Mouse (Mus musculus) E14TG2a.4 (cell line): ENCODE measurements around the gene Pigl.
"Not testable (repeated sequence)": the region's sequence is repeated elsewhere in the genome, so short reads cannot be mapped to it uniquely, and the experiment has no call there.

Source experiments
- H3K27me3 ChIP-seq: 2 replicates; pipeline ENCODE4 v1.6.1; 2014; ENCODE audit warnings: low read length, control low read depth; ENCODE audit not compliant: insufficient read depth
- H3K36me3 ChIP-seq: 2 replicates; pipeline ENCODE4 v1.6.1; 2014; ENCODE audit warnings: low read length, control low read depth; ENCODE audit not compliant: insufficient read depth
- H3K4me1 ChIP-seq: replicated peaks from 2 replicates; pipeline ENCODE4 v1.6.1; 2014; ENCODE audit warnings: low read depth, low read length, control low read depth
- H3K4me3 ChIP-seq: replicated peaks from 2 replicates; pipeline ENCODE4 v1.5.1; 2014; ENCODE audit warnings: mild to moderate bottlenecking, low read length
- H3K9me3 ChIP-seq: 2 replicates; pipeline ENCODE4 v1.6.1; 2014; ENCODE audit warnings: low read length, control low read depth
- CTCF ChIP-seq: conservative IDR thresholded peaks from 2 replicates; pipeline ENCODE4 v1.5.1; 2014; ENCODE audit warnings: low read length
- NANOG ChIP-seq: IDR thresholded peaks from 2 replicates; pipeline ENCODE4 v1.6.1; 2014; ENCODE audit warnings: borderline replicate concordance, low read length, mixed read lengths
- POU5F1 ChIP-seq: IDR thresholded peaks from 2 replicates; pipeline ENCODE4 v1.6.1; 2014; ENCODE audit warnings: low read length, borderline replicate concordance

Gene Pigl

DNA sequence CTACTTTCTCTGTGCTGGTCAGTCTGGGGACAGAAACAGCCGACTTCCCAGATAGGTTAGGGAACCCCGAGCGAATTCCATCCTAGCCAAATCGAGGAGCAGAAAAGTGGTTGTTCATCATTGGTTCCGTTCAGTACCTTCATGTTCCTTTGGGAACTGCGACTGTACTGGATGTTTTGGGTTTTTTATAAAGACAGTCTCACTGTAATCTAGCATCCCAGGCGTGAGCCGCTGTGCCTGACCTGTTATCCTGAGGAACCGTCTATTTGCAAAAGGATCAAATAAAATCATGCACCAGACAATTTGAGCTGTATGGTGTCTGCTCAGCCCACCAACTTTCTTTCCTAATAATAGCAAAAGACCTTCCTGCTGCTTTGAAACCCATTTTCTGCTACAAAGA is 520 bp downstream of the Pigl start:
- Histone ChIP-seq H3K27me3 (no peaks in the 10 kb centered on the region), H3K4me3 (peak overlapping the region; percentile 96), H3K36me3 (peaks cover 19% of the 10 kb centered on the region; the same call in 1 of the 2 replicates)

DNA sequence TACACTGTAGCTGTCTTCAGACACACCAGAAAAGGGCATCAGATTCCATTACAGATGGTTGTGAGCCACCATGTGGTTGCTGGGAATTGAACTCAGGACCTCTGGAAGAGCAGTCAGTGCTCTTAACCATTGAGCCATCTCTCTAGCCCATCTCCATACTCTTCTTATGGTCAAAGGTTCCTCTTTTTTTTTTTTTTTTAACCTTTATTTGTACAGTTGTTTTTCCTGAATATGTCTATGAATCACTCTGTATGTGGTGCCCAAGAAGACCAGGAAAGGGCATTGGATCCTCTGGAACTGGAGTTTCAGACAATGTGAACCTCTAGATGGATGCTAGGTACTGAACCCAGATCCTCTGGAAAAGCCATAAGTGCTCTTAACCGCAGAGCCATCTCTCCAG is 4.3 kb downstream of the Pigl start:
- not testable (repeated sequence) for H3K9me3 ChIP-seq, H3K4me3 ChIP-seq, H3K27me3 ChIP-seq
- peaks cover 36% of the 10 kb centered on the region for H3K4me1 ChIP-seq
- H3K36me3 ChIP-seq, result peaks cover 24% of the 10 kb centered on the region

More for the DNA sequence above, 520 bp downstream of the Pigl start:
- TF ChIP-seq POU5F1, result no peak
- Histone ChIP-seq H3K9me3 (no peaks in the 10 kb centered on the region), H3K4me1 (peaks cover 41% of the 10 kb centered on the region)

DNA sequence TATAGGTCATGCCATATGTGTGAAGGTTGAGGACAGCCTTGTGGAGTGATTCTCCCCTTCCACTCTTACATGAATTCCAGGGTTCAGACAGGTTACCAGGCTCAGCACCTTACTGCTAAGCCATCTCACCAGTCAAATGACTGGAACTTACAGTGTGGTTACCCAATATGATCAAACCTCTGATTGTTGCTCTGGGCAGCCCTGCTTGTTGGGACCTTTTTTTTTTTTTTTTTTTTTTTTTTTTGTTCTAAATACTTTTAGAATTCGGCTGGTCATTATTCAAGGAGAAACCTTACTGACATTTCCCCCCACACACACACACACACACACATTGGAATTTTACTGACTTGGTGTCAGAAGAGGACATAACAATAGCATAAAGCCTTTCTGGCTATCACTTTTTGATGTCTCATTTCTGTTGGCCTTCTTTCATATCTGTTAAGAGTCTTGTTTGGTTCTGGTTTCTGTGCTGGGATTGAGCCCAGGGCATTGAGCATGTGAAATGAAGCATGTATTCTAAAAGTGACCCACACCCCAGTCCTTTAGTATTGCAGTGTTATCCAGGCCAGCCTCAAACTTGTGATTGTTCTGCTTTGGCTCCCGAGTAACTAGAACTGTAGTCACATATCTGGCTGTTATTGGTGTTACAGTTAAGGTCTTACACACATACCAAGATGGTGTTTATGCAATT is 5.1 kb downstream of the Pigl start:
- Histone ChIP-seq H3K36me3 (peaks cover 24% of the 10 kb centered on the region), H3K9me3 (no peaks in the 10 kb centered on the region), H3K4me1 (peaks cover 36% of the 10 kb centered on the region), H3K4me3 (no peak overlapping the region), H3K27me3 (no peaks in the 10 kb centered on the region)
- TF ChIP-seq CTCF, result no peak
- TF ChIP-seq NANOG, result no peak
- no peak for TF ChIP-seq POU5F1

DNA sequence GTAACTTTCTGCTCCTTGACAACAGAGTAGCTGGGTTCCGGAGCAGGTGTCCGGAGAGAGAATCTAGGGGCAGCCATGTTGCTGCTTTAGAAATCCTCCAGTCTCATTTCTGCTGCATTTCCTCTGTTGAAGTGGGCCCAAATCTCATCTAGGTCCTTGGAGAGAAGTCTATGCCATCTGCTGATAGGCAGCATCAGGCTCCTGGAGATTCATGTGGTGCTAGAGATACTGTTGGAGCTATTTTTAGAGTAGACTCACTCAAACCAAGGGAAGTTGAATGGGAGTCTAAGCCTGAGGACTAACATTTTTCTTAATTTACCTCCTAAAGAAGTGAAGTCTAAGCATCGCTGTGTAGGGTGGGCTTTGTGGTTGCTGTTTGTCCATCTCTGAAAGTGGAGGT is 6.4 kb downstream of the Pigl start:
- H3K4me1 ChIP-seq, result peaks cover 31% of the 10 kb centered on the region
- H3K4me3 ChIP-seq, result no peak overlapping the region
- H3K9me3 ChIP-seq, result no peaks in the 10 kb centered on the region
- TF ChIP-seq NANOG, result no peak
- H3K27me3 ChIP-seq, result no peaks in the 10 kb centered on the region
- H3K36me3 ChIP-seq, result peaks cover 24% of the 10 kb centered on the region

DNA sequence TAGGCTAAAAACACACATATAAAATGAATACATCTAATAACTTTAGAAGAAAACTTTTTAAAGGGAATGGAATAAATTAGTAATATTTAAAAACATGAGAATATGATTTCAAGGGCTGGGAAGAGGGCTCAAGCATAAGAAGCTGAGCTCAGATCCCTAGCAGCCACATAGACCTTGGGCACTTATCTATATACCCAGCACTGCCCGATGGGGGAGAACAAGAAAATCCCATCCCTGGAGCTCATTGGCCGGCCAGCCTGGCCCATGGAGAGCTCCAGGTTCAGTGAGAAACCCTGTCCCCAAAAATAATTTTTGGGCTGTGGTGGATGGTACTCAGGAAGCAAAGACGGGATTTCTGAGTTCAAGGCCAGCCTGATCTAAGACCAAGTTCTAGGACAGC is 7.6 kb downstream of the Pigl start:
- no peaks in the 10 kb centered on the region for H3K27me3 ChIP-seq
- H3K36me3 ChIP-seq, result peaks cover 22% of the 10 kb centered on the region
- H3K9me3 ChIP-seq, result no peaks in the 10 kb centered on the region
- no peak for TF ChIP-seq NANOG
- no peak for TF ChIP-seq POU5F1
- no peak for TF ChIP-seq CTCF
- no peak overlapping the region for H3K4me3 ChIP-seq
- peaks cover 22% of the 10 kb centered on the region for H3K4me1 ChIP-seq

DNA sequence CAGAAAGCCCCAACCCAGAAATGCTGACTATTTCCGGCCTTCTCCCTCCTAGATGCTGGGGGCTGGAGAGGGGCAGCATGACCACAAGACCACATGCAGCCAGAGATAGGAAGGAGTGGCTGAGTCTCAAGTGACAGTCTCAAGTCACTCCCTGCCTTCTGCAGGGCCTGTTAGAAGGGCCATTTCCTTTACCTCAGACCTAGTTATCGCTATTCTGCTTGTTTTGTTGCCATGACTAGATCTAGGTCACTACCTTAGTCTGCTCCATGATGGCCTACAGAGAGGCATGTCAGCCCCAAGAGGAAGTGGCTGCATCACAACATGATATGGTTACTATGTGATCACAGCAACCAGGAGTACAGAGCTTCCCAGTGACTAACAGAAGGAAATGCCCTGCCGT is 8.3 kb downstream of the Pigl start:
- peaks cover 17% of the 10 kb centered on the region for H3K4me1 ChIP-seq
- H3K27me3 ChIP-seq, result no peaks in the 10 kb centered on the region
- H3K36me3 ChIP-seq, result peaks cover 22% of the 10 kb centered on the region
- TF ChIP-seq CTCF, result no peak
- no peak for TF ChIP-seq POU5F1
- TF ChIP-seq NANOG, result no peak
- H3K9me3 ChIP-seq, result no peaks in the 10 kb centered on the region
- no peak overlapping the region for H3K4me3 ChIP-seq

DNA sequence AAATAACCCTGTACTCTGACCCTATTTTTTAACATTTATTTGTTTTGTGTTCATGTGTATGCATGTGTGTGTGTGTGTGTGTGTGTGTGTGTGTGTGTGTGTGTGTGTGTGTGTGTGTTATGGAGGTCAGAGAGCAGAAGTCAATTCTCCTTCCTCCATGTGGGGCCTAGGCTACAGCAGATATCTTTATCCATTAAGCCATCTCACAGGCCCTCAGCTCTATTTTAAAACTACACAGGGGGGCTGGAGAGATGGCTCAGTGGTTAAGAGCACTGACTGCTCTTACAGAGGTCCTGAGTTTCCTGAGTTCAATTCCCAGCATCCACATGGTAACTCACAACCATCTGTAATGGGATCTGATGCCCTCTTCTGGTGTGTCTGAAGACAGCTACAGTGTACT is 9.0 kb downstream of the Pigl start:
- H3K27me3 ChIP-seq, H3K4me3 ChIP-seq, H3K9me3 ChIP-seq: not testable (repeated sequence)
- Histone ChIP-seq H3K36me3 (peaks cover 19% of the 10 kb centered on the region), H3K4me1 (peaks cover 14% of the 10 kb centered on the region)

DNA sequence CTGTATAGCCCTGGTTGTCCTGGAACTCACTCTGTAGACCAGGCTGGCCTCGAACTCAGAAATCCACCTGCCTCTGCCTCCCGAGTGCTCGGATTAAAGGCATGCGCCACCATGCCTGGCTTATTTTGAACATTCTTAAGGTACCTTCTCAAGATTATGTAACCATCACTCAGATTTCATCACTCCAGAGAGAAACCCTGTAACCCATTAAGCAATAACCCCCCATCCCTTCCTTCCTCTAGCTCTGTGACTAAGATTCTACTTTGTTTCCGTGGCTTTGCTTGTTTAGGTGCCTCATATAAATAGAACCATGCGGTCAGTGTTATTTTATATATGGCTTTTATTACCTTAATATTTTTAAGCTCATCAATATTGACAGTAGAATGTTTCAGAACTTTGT is 12.2 kb downstream of the Pigl start:
- Histone ChIP-seq H3K9me3 (no peaks in the 10 kb centered on the region), H3K36me3 (peaks cover 9% of the 10 kb centered on the region; the same call in 1 of the 2 replicates), H3K4me1 (peaks cover 8% of the 10 kb centered on the region), H3K4me3 (no peak overlapping the region), H3K27me3 (no peaks in the 10 kb centered on the region)
- TF ChIP-seq NANOG, result no peak
- TF ChIP-seq POU5F1, result no peak
- TF ChIP-seq CTCF, result no peak

DNA sequence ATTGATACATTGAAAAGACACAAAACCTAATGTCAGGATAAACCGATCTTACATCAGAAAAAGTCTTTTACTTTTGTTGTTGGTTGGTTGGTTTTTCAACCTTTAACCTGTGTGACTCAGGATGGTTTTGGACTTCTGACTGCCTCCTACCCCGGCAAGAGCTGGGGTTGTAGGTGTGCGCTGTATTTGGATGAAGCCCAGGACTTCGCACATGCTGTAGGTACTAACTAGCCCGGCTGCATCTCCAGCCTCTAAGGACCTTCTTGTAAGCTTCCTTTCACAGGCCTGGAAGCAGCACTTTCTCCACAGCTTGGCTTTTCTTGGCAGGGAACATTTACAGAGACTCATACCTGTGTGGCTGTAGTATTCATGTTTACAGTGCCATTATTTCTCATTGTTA is 15.3 kb downstream of the Pigl start:
- Histone ChIP-seq H3K4me1 (peaks cover 15% of the 10 kb centered on the region), H3K9me3 (no peaks in the 10 kb centered on the region), H3K27me3 (no peaks in the 10 kb centered on the region), H3K36me3 (peaks cover 18% of the 10 kb centered on the region), H3K4me3 (no peak overlapping the region)
- TF ChIP-seq POU5F1, result no peak
- TF ChIP-seq CTCF, result no peak
- TF ChIP-seq NANOG, result no peak

DNA sequence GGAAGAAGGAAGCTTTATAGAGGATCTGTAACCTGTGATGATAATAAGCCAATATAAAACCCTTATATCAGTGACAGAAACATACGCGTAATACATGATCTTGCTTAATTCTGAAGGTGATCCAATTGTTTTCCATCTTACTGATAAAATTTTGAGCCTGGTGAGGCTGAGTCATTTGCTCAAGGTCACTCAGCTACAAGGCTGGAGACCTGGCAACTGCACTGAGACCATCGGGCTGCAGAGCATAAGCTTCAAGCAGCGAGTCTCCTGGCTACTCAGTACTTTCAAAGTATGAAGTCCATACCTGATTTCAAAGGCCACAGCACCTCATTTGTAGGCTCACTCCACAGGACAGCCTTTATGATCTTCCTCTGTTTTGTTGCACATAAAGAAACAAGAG is 17.9 kb downstream of the Pigl start:
- TF ChIP-seq CTCF, result no peak
- TF ChIP-seq POU5F1, result no peak
- Histone ChIP-seq H3K4me3 (no peak overlapping the region), H3K4me1 (peaks cover 36% of the 10 kb centered on the region), H3K36me3 (peaks cover 15% of the 10 kb centered on the region), H3K27me3 (no peaks in the 10 kb centered on the region), H3K9me3 (no peaks in the 10 kb centered on the region)
